Mouse (Mus musculus): ENCODE measurements around the gene Hspa1l. TPM values are rescaled to one million over a fixed set of nuclear protein-coding genes. Genes with fewer than 3 reads are reported as not detected.

Hspa1l gene
- polyA plus RNA-seq, 1 experiment from 2014 or later: 0.81 TPM

GRCm38 (mm10) chr17:35016791-35017705, 44.5 kb downstream of the Hspa1l start:
- Histone ChIP-seq H3K9me3 (no peaks in the 10 kb centered on the region), H3K4me2 (replicated peaks) (no peak overlapping the region), H3K4me3 (no peak overlapping the region), H3K36me3 (peaks cover 58% of the 10 kb centered on the region), H3K27me3 (no peaks in the 10 kb centered on the region), H3K9ac (peak overlapping the region; percentile 35; the same call in 1 of the 2 replicates), H3K27ac (no peak overlapping the region), H3K4me1 (peaks cover 12% of the 10 kb centered on the region)
- 78% methylated on average over 10 of the region's 10 CpGs for WGBS
- ATAC-seq (ENCODE audit: low FRiP score, low read depth): no peak

GRCm38 (mm10) chr17:35017706-35018030, 45.2 kb downstream of the Hspa1l start:
- H3K4me1 ChIP-seq: peaks cover 12% of the 10 kb centered on the region
- H3K27ac ChIP-seq: no peak overlapping the region
- peaks cover 52% of the 10 kb centered on the region for H3K36me3 ChIP-seq
- H3K4me3 ChIP-seq: no peak overlapping the region
- no peaks in the 10 kb centered on the region for H3K27me3 ChIP-seq
- ATAC-seq (ENCODE audit: low FRiP score, low read depth): no peak
- whole genome bisulfite sequencing: 70% methylated on average over 14 of the region's 14 CpGs
- H3K9ac ChIP-seq: no peak overlapping the region; the same call in 1 of the 2 replicates
- no peaks in the 10 kb centered on the region for H3K9me3 ChIP-seq
- H3K4me2 ChIP-seq (replicated peaks): no peak overlapping the region

GRCm38 (mm10) chr17:35018171-35018570, 45.7 kb downstream of the Hspa1l start:
- peaks cover 12% of the 10 kb centered on the region for H3K4me1 ChIP-seq
- H3K4me3 ChIP-seq: no peak overlapping the region
- no peak overlapping the region for H3K9ac ChIP-seq
- no peak overlapping the region for H3K4me2 ChIP-seq (replicated peaks)
- no peaks in the 10 kb centered on the region for H3K27me3 ChIP-seq
- no peak for ATAC-seq (ENCODE audit: low FRiP score, low read depth)
- no peak overlapping the region for H3K27ac ChIP-seq
- H3K9me3 ChIP-seq: no peaks in the 10 kb centered on the region
- 86% methylated on average over 3 of the region's 3 CpGs for WGBS
- peaks cover 47% of the 10 kb centered on the region for H3K36me3 ChIP-seq

GRCm38 (mm10) chr17:35019894-35020293, 47.4 kb downstream of the Hspa1l start:
- 72% methylated on average over 11 of the region's 11 CpGs for WGBS
- ATAC-seq (ENCODE audit: low FRiP score, low read depth): no peak
- no peaks in the 10 kb centered on the region for H3K9me3 ChIP-seq

GRCm38 (mm10) chr17:35020551-35020950, 48.0 kb downstream of the Hspa1l start:
- Histone ChIP-seq H3K4me3 (no peak overlapping the region), H3K36me3 (peaks cover 23% of the 10 kb centered on the region), H3K4me1 (peaks cover 12% of the 10 kb centered on the region), H3K27me3 (no peaks in the 10 kb centered on the region), H3K9ac (no peak overlapping the region), H3K4me2 (replicated peaks) (no peak overlapping the region), H3K27ac (no peak overlapping the region), H3K9me3 (no peaks in the 10 kb centered on the region)
- 79% methylated on average over 8 of the region's 8 CpGs for WGBS
- ATAC-seq (ENCODE audit: low FRiP score, low read depth): no peak

More at GRCm38 (mm10) chr17:35019894-35020293, 47.4 kb downstream of the Hspa1l start:
- no peak overlapping the region for H3K9ac ChIP-seq
- peaks cover 12% of the 10 kb centered on the region for H3K4me1 ChIP-seq
- no peak overlapping the region for H3K4me2 ChIP-seq (replicated peaks)
- H3K27me3 ChIP-seq: no peaks in the 10 kb centered on the region
- H3K36me3 ChIP-seq: peaks cover 30% of the 10 kb centered on the region
- H3K27ac ChIP-seq: no peak overlapping the region
- no peak overlapping the region for H3K4me3 ChIP-seq

- peaks cover 17% of the 10 kb centered on the region for H3K4me1 ChIP-seq
- no peaks in the 10 kb centered on the region for H3K27me3 ChIP-seq
- no peak overlapping the region for H3K27ac ChIP-seq
- peak; percentile 20; the same call in 1 of the 2 replicates for ATAC-seq (ENCODE audit: low FRiP score, low read depth)
- H3K9ac ChIP-seq: no peak overlapping the region
- 15% methylated on average over 17 of the region's 17 CpGs for WGBS
- peaks cover 16% of the 10 kb centered on the region for H3K36me3 ChIP-seq
- no peaks in the 10 kb centered on the region for H3K9me3 ChIP-seq
- no peak overlapping the region for H3K4me3 ChIP-seq
- peak overlapping the region; percentile 46 for H3K4me2 ChIP-seq (replicated peaks)
Measured at GRCm38 (mm10) chr17:35021163-35021808, 48.8 kb downstream of the Hspa1l start.

- Histone ChIP-seq H3K4me2 (replicated peaks) (no peak overlapping the region), H3K27me3 (no peaks in the 10 kb centered on the region), H3K27ac (no peak overlapping the region), H3K9me3 (no peaks in the 10 kb centered on the region), H3K4me3 (no peak overlapping the region), H3K9ac (no peak overlapping the region), H3K36me3 (peaks cover 9% of the 10 kb centered on the region), H3K4me1 (peaks cover 23% of the 10 kb centered on the region)
- 73% methylated on average over 6 of the region's 6 CpGs for WGBS
- ATAC-seq (ENCODE audit: low FRiP score, low read depth): no peak
Measured at GRCm38 (mm10) chr17:35021842-35022477, 49.5 kb downstream of the Hspa1l start.

GRCm38 (mm10) chr17:35022541-35023060, 50.1 kb downstream of the Hspa1l start:
- no peak overlapping the region; the same call in 1 of the 2 replicates for H3K9ac ChIP-seq
- WGBS: 95% methylated on average over 8 of the region's 8 CpGs
- no peak for ATAC-seq (ENCODE audit: low FRiP score, low read depth)

GRCm38 (mm10) chr17:35023221-35023620, 50.7 kb downstream of the Hspa1l start:
- no peak overlapping the region; the same call in 1 of the 2 replicates for H3K9ac ChIP-seq
- H3K36me3 ChIP-seq: no peaks in the 10 kb centered on the region
- WGBS: 84% methylated on average over 5 of the region's 5 CpGs
- no peak overlapping the region for H3K4me2 ChIP-seq (replicated peaks)
- H3K9me3 ChIP-seq: no peaks in the 10 kb centered on the region
- H3K27ac ChIP-seq: no peak overlapping the region
- no peaks in the 10 kb centered on the region for H3K27me3 ChIP-seq
- ATAC-seq (ENCODE audit: low FRiP score, low read depth): no peak
- H3K4me1 ChIP-seq: peaks cover 33% of the 10 kb centered on the region
- no peak overlapping the region for H3K4me3 ChIP-seq

More at GRCm38 (mm10) chr17:35022541-35023060, 50.1 kb downstream of the Hspa1l start:
- Histone ChIP-seq H3K4me3 (no peak overlapping the region), H3K27ac (no peak overlapping the region), H3K4me1 (peaks cover 28% of the 10 kb centered on the region), H3K4me2 (replicated peaks) (no peak overlapping the region), H3K27me3 (no peaks in the 10 kb centered on the region), H3K9me3 (no peaks in the 10 kb centered on the region), H3K36me3 (peaks cover 3% of the 10 kb centered on the region; the same call in 1 of the 2 replicates)

GRCm38 (mm10) chr17:35023756-35024155, 51.3 kb downstream of the Hspa1l start:
- no peak overlapping the region for H3K4me3 ChIP-seq
- H3K27me3 ChIP-seq: no peaks in the 10 kb centered on the region
- H3K27ac ChIP-seq: no peak overlapping the region
- no peaks in the 10 kb centered on the region for H3K9me3 ChIP-seq
- H3K9ac ChIP-seq: peak overlapping the region; percentile 31
- H3K36me3 ChIP-seq: no peaks in the 10 kb centered on the region
- peaks cover 33% of the 10 kb centered on the region for H3K4me1 ChIP-seq
- ATAC-seq (ENCODE audit: low FRiP score, low read depth): no peak
- 67% methylated on average over 4 of the region's 4 CpGs for WGBS
- no peak overlapping the region for H3K4me2 ChIP-seq (replicated peaks)

GRCm38 (mm10) chr17:35024261-35024660, 51.8 kb downstream of the Hspa1l start:
- Histone ChIP-seq H3K27ac (no peak overlapping the region), H3K4me2 (replicated peaks) (no peak overlapping the region), H3K27me3 (no peaks in the 10 kb centered on the region), H3K4me1 (peaks cover 33% of the 10 kb centered on the region), H3K9ac (peak overlapping the region; percentile 31; the same call in 1 of the 2 replicates), H3K4me3 (no peak overlapping the region), H3K36me3 (no peaks in the 10 kb centered on the region), H3K9me3 (no peaks in the 10 kb centered on the region)
- ATAC-seq (ENCODE audit: low FRiP score, low read depth): no peak
- 73% methylated on average over 13 of the region's 13 CpGs for WGBS

Measured in limb, embryonic 13.5 days (tissue).